Mouse (Mus musculus) embryonic facial prominence, embryonic 14.5 days (tissue): ENCODE measurements around the gene Otol1. TPM values are rescaled to one million over a fixed set of nuclear protein-coding genes. Genes with fewer than 3 reads are reported as not detected.

ENCODE experiments used
- ATAC-seq: fragments of 200-750 bp; cut with Nextera tagmentation; 2 replicates; pipeline ENCODE4 v1.8.0; 2017; ENCODE audit warnings: low read depth, moderate number of reproducible peaks, moderate TSS enrichment
- DNase-seq: peaks from one replicate; pipeline ENCODE4 v3.0.0-alpha.2; 2015; ENCODE audit warnings: low spot score
- H3K27ac ChIP-seq: fragments of 300-500 bp; sonication (generic); replicated peaks from 2 replicates; pipeline ENCODE4 v1.5.1; 2014; ENCODE audit warnings: low read depth, mild to moderate bottlenecking, low read length, moderate library complexity
- H3K27me3 ChIP-seq: fragments of 300-500 bp; sonication (generic); replicated peaks from 2 replicates; pipeline ENCODE4 v1.6.1; 2014; ENCODE audit warnings: low read length; ENCODE audit not compliant: control insufficient read depth, insufficient read depth
- H3K36me3 ChIP-seq: fragments of 300-500 bp; sonication (generic); 2 replicates; pipeline ENCODE4 v1.6.1; 2014; ENCODE audit warnings: low read length, mixed read lengths; ENCODE audit not compliant: control insufficient read depth, insufficient read depth
- H3K4me1 ChIP-seq: fragments of 300-500 bp; sonication (generic); 2 replicates; pipeline ENCODE4 v1.6.1; 2014; ENCODE audit warnings: antibody characterized with exemption, low read length; ENCODE audit not compliant: control insufficient read depth, insufficient read depth
- H3K4me2 ChIP-seq: fragments of 300-500 bp; sonication (generic); 2 replicates; pipeline ENCODE4 v1.6.1; 2014; ENCODE audit warnings: low read depth, mild to moderate bottlenecking, low read length, moderate library complexity, mixed read lengths
- H3K4me3 ChIP-seq: fragments of 300-500 bp; sonication (generic); 2 replicates; pipeline ENCODE4 v1.5.1; 2014; ENCODE audit warnings: low read depth, mild to moderate bottlenecking, low read length
- H3K9ac ChIP-seq: fragments of 300-500 bp; sonication (generic); 2 replicates; pipeline ENCODE4 v1.6.1; 2014; ENCODE audit warnings: low read depth, mild to moderate bottlenecking, low read length, moderate library complexity, mixed read lengths
- H3K9me3 ChIP-seq: fragments of 300-500 bp; sonication (generic); 2 replicates; pipeline ENCODE4 v1.6.1; 2016; ENCODE audit warnings: low read length; ENCODE audit not compliant: control insufficient read depth
- WGBS: fragments of 180-500 bp; shearing (Covaris S2); extraction: QIAGEN DNeasy Blood & Tissue Kit; methylation state at CpG from one replicate; pipeline ENCODE4 v1.1.7; 2014; 5-methylcytosine and 5-hydroxymethylcytosine counted together
- polyA plus RNA-seq: library from polyadenylated mRNA; unstranded; fragments of >200 nt; fragmentation: Nextera tagmentation; extraction: Ambion mirVana; gene quantifications from 2 replicates; pipeline ENCODE4 v1.2.1, GENCODE M21; 2014

Otol1 gene
- 0.10 and 0.34 TPM in 2 replicates for polyA plus RNA-seq

- H3K9ac ChIP-seq, result no peak within 1 kb of the TSS
- H3K36me3 ChIP-seq, result no peaks in the 10 kb centered on the region
- no peaks in the 10 kb centered on the region for H3K9me3 ChIP-seq
- DNase-seq (no peak), ATAC-seq (no peak)
- H3K4me2 ChIP-seq, result no peak within 1 kb of the TSS
- no peak within 1 kb of the TSS for H3K4me3 ChIP-seq
- no peaks in the 10 kb centered on the region for H3K27me3 ChIP-seq
- no peak within 1 kb of the TSS for H3K27ac ChIP-seq
- WGBS, result 60% methylated on average over 4 of the region's 4 CpGs
- no peaks in the 10 kb centered on the region; the same call in 1 of the 2 replicates for H3K4me1 ChIP-seq
Observed at GRCm38 (mm10) chr3:70007313-70007712, at the start of gene Otol1. Gene Otol1, plus strand, starts transcription at chr3:70007613.

- DNase-seq, result no peak
- H3K4me1 ChIP-seq, result no peaks in the 10 kb centered on the region
- no peaks in the 10 kb centered on the region for H3K9me3 ChIP-seq
- WGBS, result 57% methylated on average over 5 of the region's 5 CpGs
- H3K36me3 ChIP-seq, result no peaks in the 10 kb centered on the region
- no peak overlapping the region for H3K4me3 ChIP-seq
- no peak overlapping the region for H3K27ac ChIP-seq
- H3K9ac ChIP-seq, result no peak overlapping the region
- H3K4me2 ChIP-seq, result no peak overlapping the region
- no peaks in the 10 kb centered on the region for H3K27me3 ChIP-seq
- no peak for ATAC-seq
Observed at GRCm38 (mm10) chr3:69962187-69962586, 45.2 kb upstream of the Otol1 start.

DNA sequence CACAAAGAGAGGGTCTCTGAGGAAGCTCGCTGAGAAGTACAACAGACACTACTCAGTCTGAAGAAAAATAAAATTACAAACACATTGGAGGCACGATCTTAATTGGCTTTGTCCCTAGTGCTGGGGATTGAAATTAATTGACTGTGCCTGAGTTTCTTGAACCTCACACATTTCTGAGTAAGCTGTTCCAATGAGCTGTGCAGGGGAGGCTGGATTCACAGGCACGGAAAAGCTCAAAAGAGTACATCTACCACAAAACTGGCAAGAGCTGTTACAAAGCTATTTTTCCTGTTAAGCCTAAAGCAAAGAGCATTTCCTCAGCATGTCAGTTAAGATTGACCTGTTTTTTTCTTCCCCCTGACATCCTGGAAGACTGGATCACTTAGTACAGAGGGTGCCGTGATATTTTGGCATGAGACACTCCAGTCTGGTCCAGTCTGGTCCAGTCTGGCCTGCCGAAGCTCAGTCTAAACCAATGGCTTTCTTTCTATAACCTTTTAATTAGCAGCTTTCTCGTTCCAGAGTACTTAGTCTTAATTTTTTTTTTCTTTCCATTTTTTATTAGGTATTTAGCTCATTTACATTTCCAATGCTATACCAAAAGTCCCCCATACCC lies 35.8 kb upstream of the Otol1 start:
- no peaks in the 10 kb centered on the region for H3K27me3 ChIP-seq
- H3K9ac ChIP-seq, result no peak overlapping the region
- no peak overlapping the region for H3K4me3 ChIP-seq
- DNase-seq, result peak; percentile 11
- H3K36me3 ChIP-seq, result no peaks in the 10 kb centered on the region
- H3K4me1 ChIP-seq, result no peaks in the 10 kb centered on the region
- WGBS, result 64% methylated on average over 6 of the region's 6 CpGs
- ATAC-seq, result no peak
- 0 out of 2 replicates have a peak, but pooled peaks cover 1% of the 10 kb centered on the region for H3K9me3 ChIP-seq
- H3K4me2 ChIP-seq, result no peak overlapping the region
- no peak overlapping the region for H3K27ac ChIP-seq

DNA sequence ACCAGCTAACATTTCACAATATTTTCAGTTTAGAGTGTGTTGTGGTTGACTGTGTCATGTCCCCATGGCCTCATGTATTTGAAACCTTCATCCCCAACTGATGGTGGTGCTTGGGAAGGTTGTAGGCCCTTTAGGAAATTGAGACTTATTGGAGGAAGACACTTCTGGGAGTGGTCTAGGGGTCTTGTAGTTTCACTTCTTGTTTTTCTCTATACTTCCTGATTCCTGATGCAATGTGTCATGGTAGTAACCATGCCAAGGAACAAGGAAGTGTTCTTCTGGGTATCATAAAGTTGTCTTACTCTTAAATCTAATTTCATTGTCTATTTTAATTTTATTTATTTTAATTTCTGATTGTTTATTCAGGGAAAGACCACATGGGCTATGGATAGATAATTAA lies 29.3 kb upstream of the Otol1 start:
- Histone ChIP-seq H3K9ac (no peak overlapping the region), H3K4me3 (no peak overlapping the region), H3K27me3 (no peaks in the 10 kb centered on the region), H3K4me1 (no peaks in the 10 kb centered on the region), H3K27ac (no peak overlapping the region), H3K9me3 (peaks cover 8% of the 10 kb centered on the region; the same call in 1 of the 2 replicates), H3K36me3 (no peaks in the 10 kb centered on the region), H3K4me2 (no peak overlapping the region)
- ATAC-seq (no peak), DNase-seq (no peak)

DNA sequence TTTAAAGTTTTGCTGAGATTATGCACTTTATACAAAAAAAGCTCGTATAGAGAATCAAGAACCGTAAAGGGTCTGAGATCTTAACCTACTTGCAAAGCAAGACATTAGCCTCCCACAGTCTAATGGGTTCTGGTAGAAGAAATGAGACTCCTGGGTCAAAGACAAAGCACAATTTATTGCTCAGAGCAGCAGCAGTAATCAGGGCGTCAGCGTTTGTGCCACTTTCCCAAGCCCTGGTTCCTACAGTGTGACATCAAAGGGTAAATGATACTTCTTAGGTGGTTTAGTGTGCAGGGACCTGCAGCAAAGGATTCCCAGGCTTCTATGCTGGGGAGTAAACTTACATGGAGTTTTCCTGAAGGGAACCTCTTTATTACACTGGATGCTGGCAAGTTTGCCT lies 13.6 kb upstream of the Otol1 start:
- Histone ChIP-seq H3K27me3 (no peaks in the 10 kb centered on the region), H3K9ac (no peak overlapping the region), H3K4me3 (no peak overlapping the region), H3K4me1 (no peaks in the 10 kb centered on the region), H3K4me2 (no peak overlapping the region), H3K9me3 (no peaks in the 10 kb centered on the region), H3K27ac (no peak overlapping the region), H3K36me3 (no peaks in the 10 kb centered on the region)
- DNase-seq (no peak), ATAC-seq (no peak)
- WGBS, result 61% methylated on average over 4 of the region's 4 CpGs

- Histone ChIP-seq H3K36me3 (no peaks in the 10 kb centered on the region), H3K4me2 (no peak overlapping the region), H3K27me3 (no peaks in the 10 kb centered on the region), H3K4me3 (no peak overlapping the region), H3K9me3 (no peaks in the 10 kb centered on the region), H3K4me1 (peaks cover 3% of the 10 kb centered on the region; the same call in 1 of the 2 replicates), H3K27ac (no peak overlapping the region), H3K9ac (no peak overlapping the region)
- peak; percentile 63; the same call in 1 of the 2 replicates for ATAC-seq
- 24% methylated on average over 9 of the region's 9 CpGs for WGBS
- DNase-seq, result peak; percentile 56
Observed at GRCm38 (mm10) chr3:70001540-70001939, 5.9 kb upstream of the Otol1 start.

DNA sequence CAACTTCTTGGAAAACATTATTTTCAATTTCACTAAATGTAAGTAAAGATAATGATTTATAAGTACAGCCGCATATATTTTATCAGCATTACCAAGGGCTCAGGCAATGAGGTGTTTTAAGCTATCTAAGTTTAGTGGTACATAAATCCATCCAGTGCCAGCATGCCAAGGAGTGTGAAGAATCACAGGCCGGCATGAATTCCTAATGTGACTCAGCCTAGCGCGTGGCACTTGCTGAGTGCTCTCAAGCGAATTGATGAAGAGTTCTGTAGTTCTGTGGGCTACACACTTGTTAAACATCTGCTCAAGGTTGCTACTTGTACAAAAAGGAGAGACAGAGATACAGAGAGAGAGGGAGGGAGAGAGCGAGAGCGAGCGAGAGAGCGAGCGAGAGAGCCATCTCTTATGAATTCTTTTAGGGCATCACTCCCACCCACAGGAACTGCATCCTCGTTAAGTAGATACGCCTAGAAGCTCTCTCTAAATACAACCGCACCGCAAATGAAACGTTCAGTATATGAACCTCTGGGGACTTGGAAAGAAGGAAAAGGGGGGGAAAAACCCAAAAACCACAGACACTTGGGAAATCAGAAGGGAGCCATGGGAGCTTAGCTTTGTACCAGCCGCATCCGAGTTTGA lies 4.2 kb upstream of the Otol1 start:
- Histone ChIP-seq H3K9ac (no peak overlapping the region), H3K27me3 (no peaks in the 10 kb centered on the region), H3K36me3 (no peaks in the 10 kb centered on the region), H3K4me3 (no peak overlapping the region), H3K27ac (no peak overlapping the region), H3K4me2 (no peak overlapping the region), H3K9me3 (no peaks in the 10 kb centered on the region), H3K4me1 (peaks cover 3% of the 10 kb centered on the region; the same call in 1 of the 2 replicates)
- WGBS, result 71% methylated on average over 17 of the region's 17 CpGs
- ATAC-seq (0 out of 2 replicates have a peak, but pooled peaks have one; percentile 22), DNase-seq (peak; percentile 21)

- Histone ChIP-seq H3K9ac (no peak overlapping the region), H3K9me3 (no peaks in the 10 kb centered on the region), H3K4me2 (no peak overlapping the region), H3K27ac (no peak overlapping the region), H3K4me3 (no peak overlapping the region), H3K27me3 (no peaks in the 10 kb centered on the region), H3K4me1 (peaks cover 3% of the 10 kb centered on the region; the same call in 1 of the 2 replicates), H3K36me3 (no peaks in the 10 kb centered on the region)
- DNase-seq, result peak; percentile 53
- peak; percentile 53; the same call in 1 of the 2 replicates for ATAC-seq
- 23% methylated on average over 7 of the region's 7 CpGs for WGBS
Observed at GRCm38 (mm10) chr3:70003955-70004354, 3.5 kb upstream of the Otol1 start.
